Mouse (Mus musculus) liver, embryonic 14.5 days (tissue): ENCODE results near the gene Lclat1. TPM values are rescaled to one million over a fixed set of nuclear protein-coding genes. Genes with fewer than 3 reads are reported as not detected.

Experiments
- ATAC-seq: fragments of 200-750 bp; cut with Nextera tagmentation; 2 replicates; pipeline ENCODE4 v1.8.0; 2017; ENCODE audit warnings: moderate number of reproducible peaks, mild to moderate bottlenecking, moderate library complexity; ENCODE audit not compliant: insufficient read depth
- DNase-seq, 3 experiments: peaks; one replicate each; pipeline ENCODE4 v3.0.0-alpha.2; 2012 to 2013; ENCODE audit warnings: low read depth in 3 of 3, low spot score in 3 of 3
- H3K27ac ChIP-seq: fragments of 300-500 bp; sonication (generic); 2 replicates; pipeline ENCODE4 v1.5.1; 2014; ENCODE audit warnings: moderate library complexity, mild to moderate bottlenecking, control low read depth, inconsistent platforms
- H3K27me3 ChIP-seq: fragments of 300-500 bp; sonication (generic); 2 replicates; pipeline ENCODE4 v1.6.1; 2014; ENCODE audit warnings: mild to moderate bottlenecking, low read length, moderate library complexity; ENCODE audit not compliant: control insufficient read depth, insufficient read depth
- H3K36me3 ChIP-seq: fragments of 300-500 bp; sonication (generic); replicated peaks from 2 replicates; pipeline ENCODE4 v1.6.1; 2014; ENCODE audit warnings: low read depth; ENCODE audit not compliant: control insufficient read depth, insufficient read depth
- H3K4me1 ChIP-seq, 2 experiments: fragments of 200-500 bp in 1 of 2; fragments of 300-500 bp in 1 of 2; sonication (generic) in 1 of 2; replicated peaks; 2 replicates each; pipeline ENCODE4 v1.6.1; 2012 to 2014; ENCODE audit warnings: antibody characterized with exemption in 1 of 2, inconsistent platforms in 1 of 2, low read length in 1 of 2; ENCODE audit not compliant: control insufficient read depth in 2 of 2, insufficient read depth in 2 of 2
- H3K4me2 ChIP-seq: fragments of 300-500 bp; sonication (generic); 2 replicates; pipeline ENCODE4 v1.6.1; 2014; ENCODE audit warnings: low read depth, mild to moderate bottlenecking, control low read depth, moderate library complexity
- H3K4me3 ChIP-seq, 2 experiments: fragments of 200-500 bp in 1 of 2; fragments of 300-500 bp in 1 of 2; sonication (generic) in 1 of 2; 2 replicates each; pipeline ENCODE4 v1.5.1; 2012 to 2014; ENCODE audit warnings: low read depth in 2 of 2, low read length in 2 of 2, mild to moderate bottlenecking in 2 of 2, control low read depth in 1 of 2, inconsistent platforms in 1 of 2, moderate library complexity in 1 of 2; ENCODE audit not compliant: insufficient read depth in 1 of 2
- H3K9ac ChIP-seq: fragments of 300-500 bp; sonication (generic); replicated peaks from 2 replicates; pipeline ENCODE4 v1.6.1; 2014; ENCODE audit warnings: mild to moderate bottlenecking, control low read depth, moderate library complexity
- H3K9me3 ChIP-seq: fragments of 300-500 bp; sonication (generic); 2 replicates; pipeline ENCODE4 v1.6.1; 2016; ENCODE audit warnings: low read length, mixed read lengths; ENCODE audit not compliant: control insufficient read depth
- CTCF ChIP-seq: IDR thresholded peaks from 2 replicates; pipeline ENCODE4 v1.5.1; 2016; ENCODE audit warnings: antibody characterized with exemption, low read depth, control low read depth
- EP300 ChIP-seq: IDR thresholded peaks from 2 replicates; pipeline ENCODE4 v1.6.1; 2016; ENCODE audit warnings: antibody characterized with exemption, low read depth
- WGBS: fragments of 180-500 bp; shearing (Covaris S2); extraction: QIAGEN DNeasy Blood & Tissue Kit; methylation state at CpG from one replicate; pipeline ENCODE4 v1.1.7; 2014; ENCODE audit not compliant: insufficient replicate concordance; 5-methylcytosine and 5-hydroxymethylcytosine counted together
- polyA plus RNA-seq, 2 experiments: library from polyadenylated mRNA; depleted of rRNA in 1 of 2; stranded (reverse) in 1 of 2; unstranded in 1 of 2; fragments of >200 nt; fragmentation: Nextera tagmentation in 1 of 2; extraction: Ambion mirVana in 1 of 2; gene quantifications; 2 replicates each; pipeline versions ENCODE4 v1.2.1 to v1.2.3; 2012 to 2014

Gene Lclat1
- polyA plus RNA-seq (2012; rRNA removed) (1.3 and 1.8 TPM in 2 replicates), polyA plus RNA-seq (2014; fragmentation: Nextera tagmentation; extraction: Ambion mirVana) (3.8 and 4.5 TPM in 2 replicates)

DNA sequence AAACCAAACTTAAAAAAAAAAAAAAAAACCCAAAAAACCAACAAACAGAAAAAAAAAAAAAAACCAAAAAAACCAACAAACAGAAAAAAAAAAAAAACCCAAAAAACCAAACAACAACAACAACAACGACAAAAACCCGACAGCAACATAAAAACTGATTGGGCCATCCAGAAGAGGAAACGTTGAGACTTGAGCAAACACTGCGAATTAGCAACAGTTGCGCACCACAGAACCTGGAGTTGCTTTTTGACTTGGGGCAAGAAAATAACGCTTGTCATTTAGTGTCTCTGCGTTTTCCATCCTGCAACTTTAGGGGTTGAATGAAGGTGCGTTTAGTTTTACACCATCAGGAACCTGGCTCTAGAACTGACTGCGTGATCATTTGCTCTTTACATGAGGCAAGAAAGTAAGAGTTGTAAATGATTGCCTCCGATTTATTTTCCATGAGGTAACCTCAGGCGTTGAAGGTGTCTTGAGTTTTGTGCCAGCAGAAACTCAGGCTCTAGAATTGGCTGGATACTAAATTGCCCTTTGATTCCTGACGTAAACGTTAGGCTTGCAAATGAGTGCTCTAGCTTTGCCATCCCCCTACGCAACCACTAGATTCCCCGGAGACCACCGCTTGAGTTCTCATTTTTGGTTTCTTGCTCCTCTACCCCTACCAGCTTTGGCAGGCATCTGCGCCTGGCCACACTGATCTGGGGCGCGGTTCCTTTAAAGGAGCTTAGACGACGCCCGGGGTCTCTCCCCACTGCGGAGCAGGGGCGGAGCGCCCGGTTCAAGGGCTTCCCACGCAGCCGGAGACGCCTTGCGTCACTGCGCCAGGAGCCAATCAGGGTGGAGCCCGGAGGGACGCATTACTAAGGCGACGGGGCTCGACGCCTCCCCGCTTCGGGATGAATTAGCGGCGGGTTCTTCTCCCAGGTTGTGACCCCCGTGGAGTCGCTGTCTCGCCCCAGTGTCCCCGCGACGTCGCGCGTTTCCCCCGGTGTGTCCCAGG lies at the start of gene Lclat1:
TSS of gene Lclat1 (plus strand) at position 828 of the 1,000 bp plus-strand sequence.
- H3K4me2 ChIP-seq = peak within 1 kb of the TSS; percentile 79
- no peaks in the 10 kb centered on the region; the same call in 1 of the 2 replicates for H3K27me3 ChIP-seq
- DNase-seq = peak; percentile 80 to 82 (median 82)
- peaks cover 0 to 10% of the 10 kb centered on the region in 2 experiments; a peak in 3 of 4 replicates for H3K4me1 ChIP-seq
- H3K4me3 ChIP-seq = peak within 1 kb of the TSS; percentile 78 to 82
- WGBS = 4% methylated on average over 51 of the region's 51 CpGs
- TF ChIP-seq EP300 = no peak
- peak; percentile 99 for ATAC-seq
- H3K27ac ChIP-seq = no peak within 1 kb of the TSS
- H3K9me3 ChIP-seq = no peaks in the 10 kb centered on the region
- no peaks in the 10 kb centered on the region for H3K36me3 ChIP-seq
- H3K9ac ChIP-seq = peak within 1 kb of the TSS; percentile 62

- H3K4me3 ChIP-seq = no peak overlapping the region
- no peak overlapping the region for H3K4me2 ChIP-seq
- 50% methylated on average over 5 of the region's 5 CpGs for WGBS
- DNase-seq (no peak), ATAC-seq (no peak)
- H3K27me3 ChIP-seq = no peaks in the 10 kb centered on the region
- TF ChIP-seq EP300 = no peak
- no peak for TF ChIP-seq CTCF
- H3K36me3 ChIP-seq = no peaks in the 10 kb centered on the region
- no peak overlapping the region for H3K27ac ChIP-seq
- H3K9me3 ChIP-seq = no peaks in the 10 kb centered on the region
- peaks cover 0 to 2% of the 10 kb centered on the region in 2 experiments; a peak in 1 of 4 replicates for H3K4me1 ChIP-seq
- no peak overlapping the region for H3K9ac ChIP-seq
Observed at GRCm38 (mm10) chr17:73058319-73058718, 49.5 kb upstream of the Lclat1 start.

- Histone ChIP-seq H3K9ac (no peak overlapping the region), H3K4me3 (no peak overlapping the region), H3K36me3 (no peaks in the 10 kb centered on the region), H3K4me2 (no peak overlapping the region), H3K4me1 (no peaks in the 10 kb centered on the region), H3K9me3 (no peaks in the 10 kb centered on the region), H3K27me3 (no peaks in the 10 kb centered on the region), H3K27ac (no peak overlapping the region)
- TF ChIP-seq CTCF = no peak
- no peak for TF ChIP-seq EP300
- ATAC-seq (no peak), DNase-seq (no peak)
- 43% methylated on average over 3 of the region's 3 CpGs for WGBS
Observed at GRCm38 (mm10) chr17:73060224-73060896, 47.4 kb upstream of the Lclat1 start.

DNA sequence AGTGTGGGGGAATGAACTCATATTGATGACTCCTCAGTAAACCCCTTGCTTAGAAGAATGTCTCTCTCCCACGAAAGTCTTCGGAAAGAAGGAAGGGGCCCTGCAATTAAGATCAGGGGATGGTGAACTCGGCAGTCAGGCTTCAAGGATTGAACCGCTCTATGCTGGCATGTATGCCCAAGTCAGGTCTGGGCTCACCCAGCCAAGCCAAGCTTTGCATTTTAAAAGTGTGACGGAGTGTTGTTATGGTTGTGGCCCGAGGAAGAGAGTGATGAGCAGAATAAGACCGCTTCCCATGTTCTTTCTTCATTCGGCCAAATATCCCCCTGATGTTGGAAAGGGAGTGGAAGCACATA lies 46.9 kb upstream of the Lclat1 start:
- DNase-seq (no peak), ATAC-seq (no peak)
- no peaks in the 10 kb centered on the region for H3K36me3 ChIP-seq
- TF ChIP-seq EP300 = no peak
- TF ChIP-seq CTCF = no peak
- 56% methylated on average over 8 of the region's 8 CpGs for WGBS
- no peak overlapping the region for H3K4me2 ChIP-seq
- no peaks in the 10 kb centered on the region for H3K27me3 ChIP-seq
- H3K9me3 ChIP-seq = no peaks in the 10 kb centered on the region
- H3K4me3 ChIP-seq = no peak overlapping the region
- no peaks in the 10 kb centered on the region for H3K4me1 ChIP-seq
- no peak overlapping the region for H3K27ac ChIP-seq
- no peak overlapping the region for H3K9ac ChIP-seq

GRCm38 (mm10) chr17:73062701-73063100 lies 45.1 kb upstream of the Lclat1 start:
- Histone ChIP-seq H3K27ac (no peak overlapping the region), H3K9ac (no peak overlapping the region), H3K27me3 (no peaks in the 10 kb centered on the region), H3K4me3 (no peak overlapping the region), H3K4me2 (no peak overlapping the region), H3K36me3 (no peaks in the 10 kb centered on the region), H3K9me3 (no peaks in the 10 kb centered on the region), H3K4me1 (peaks cover 0 to 5% of the 10 kb centered on the region in 2 experiments; a peak in 2 of 4 replicates)
- 62% methylated on average over 1 of the region's 1 CpGs for WGBS
- ATAC-seq (no peak), DNase-seq (no peak)
- TF ChIP-seq EP300 (no peak), CTCF (no peak)
